ENCODE assay signal across 13 mouse cellular contexts in the genomic region with DNA sequence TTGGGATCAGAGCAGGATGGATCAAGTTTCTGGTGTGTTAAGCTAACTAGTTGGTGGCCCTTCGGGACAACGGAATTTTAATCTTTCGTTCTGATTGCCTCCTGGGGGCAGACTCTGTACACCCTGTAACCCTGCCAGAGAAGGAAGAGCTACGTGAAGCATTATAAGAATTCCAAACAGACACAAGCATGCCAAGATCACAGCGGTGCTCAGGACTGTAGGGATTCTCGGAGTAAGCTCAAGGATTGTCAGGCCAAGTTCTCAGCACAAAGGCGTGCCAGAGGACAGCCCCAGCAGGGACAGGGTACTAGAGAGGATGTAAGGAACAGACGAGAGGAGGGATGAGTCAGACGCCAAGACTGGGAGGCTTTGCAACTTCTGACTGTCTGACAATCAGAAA.
DNase-seq lines count a peak whose midpoint lies in the region.
"Had no signal": no experiment of that assay in that cellular context is flagged by ENCODE, and none has a peak within 500 bp of the region (broad histone marks: within the 10 kb centered on the region; RNA-seq: fewer than 3 reads in every experiment).

No protein-coding gene starts in this region.

- peak; percentile 20 to 32 for DNase-seq in cerebellum, adult 18-20 months
- no peak for DNase-seq in cerebellum, adult 8-10 months
- DNase-seq in kidney, adult 11 months, result peak; percentile 28
- no peak for DNase-seq in kidney, postnatal 4 days
- DNase-seq in 3134 (ENCODE audit: extremely low read depth, insufficient read length, low spot score), result peak; percentile 24
- peak; percentile 34 for DNase-seq in cerebellum, adult 9-10 months
- DNase-seq in adrenal gland, adult 2 months, result no peak
- DNase-seq in layer of hippocampus, adult 11-12 months (ENCODE audit: low spot score), result no peak
- DNase-seq: adrenal gland, adult 8-10 months; B cell, adult 2 months; lung, adult 2 months; right cerebral cortex, postnatal 14 days; thymus, postnatal 36 days had no signal

Comparison
In these comparisons a context has a peak if more than half of its experiments do, and no peak if none do; other contexts are left out.
1. DNase-seq: peak in cerebellum, adult 18-20 months (2 of 2), kidney, adult 11 months (single experiment), 3134 (single experiment) and cerebellum, adult 9-10 months (single experiment); none in cerebellum, adult 8-10 months (single experiment), kidney, postnatal 4 days (0 of 2), adrenal gland, adult 2 months (single experiment) and layer of hippocampus, adult 11-12 months (single experiment).